Mouse (Mus musculus) small intestine, adult 2 months (tissue): ENCODE results near the gene Chd6. TPM values are rescaled to one million over a fixed set of nuclear protein-coding genes. Genes with fewer than 3 reads are reported as not detected.

Source experiments
- H3K27ac ChIP-seq: fragments of 200-500 bp; 2 replicates; pipeline ENCODE4 v1.5.1; 2012; ENCODE audit warnings: low read depth, low read length, control low read depth, inconsistent platforms; ENCODE audit not compliant: insufficient read depth
- H3K27me3 ChIP-seq: fragments of 200-500 bp; 2 replicates; pipeline ENCODE4 v1.6.1; 2012; ENCODE audit warnings: mild to moderate bottlenecking, moderate library complexity, low read length, inconsistent platforms; ENCODE audit not compliant: control insufficient read depth, insufficient read depth
- H3K36me3 ChIP-seq: fragments of 200-500 bp; 2 replicates; pipeline ENCODE4 v1.6.1; 2012; ENCODE audit warnings: mild to moderate bottlenecking, low read length, control low read depth, inconsistent platforms; ENCODE audit not compliant: control insufficient read depth, insufficient read depth
- H3K4me1 ChIP-seq: fragments of 200-500 bp; 2 replicates; pipeline ENCODE4 v1.6.1; 2012; ENCODE audit warnings: low read length, inconsistent platforms, mixed read lengths; ENCODE audit not compliant: control insufficient read depth, insufficient read depth, insufficient read length
- H3K4me3 ChIP-seq: fragments of 200-500 bp; 2 replicates; pipeline ENCODE4 v1.5.1; 2012; ENCODE audit warnings: low read depth, mild to moderate bottlenecking, control low read depth, inconsistent platforms, low read length, moderate library complexity
- CTCF ChIP-seq: fragments of 200-500 bp; IDR thresholded peaks from 2 replicates; pipeline ENCODE4 v1.5.1; 2012; ENCODE audit warnings: low read depth, mild to moderate bottlenecking, control low read depth, inconsistent platforms, low read length, moderate library complexity, mixed read lengths; ENCODE audit not compliant: insufficient replicate concordance, insufficient read length; ENCODE audit errors: extremely low read depth
- POLR2A ChIP-seq: fragments of 200-500 bp; IDR thresholded peaks from 2 replicates; pipeline ENCODE4 v1.6.1; 2012; ENCODE audit warnings: low read depth, mild to moderate bottlenecking, control low read depth, inconsistent platforms, low read length, moderate library complexity
- WGBS: fragments of 180-500 bp; shearing (Covaris S2); methylation state at CpG from one replicate; pipeline ENCODE4 v1.1.7; 2018; 5-methylcytosine and 5-hydroxymethylcytosine counted together
- polyA plus RNA-seq: library from polyadenylated mRNA; depleted of rRNA; stranded (reverse); fragments of >200 nt; gene quantifications from 2 replicates; pipeline ENCODE4 v1.2.3, GENCODE M21; 2012

Chd6 gene
- polyA plus RNA-seq, 1 experiment = 3.1 TPM

- TF ChIP-seq POLR2A = no peak
- TF ChIP-seq CTCF = no peak
- no peak overlapping the region for H3K4me3 ChIP-seq
- no peaks in the 10 kb centered on the region for H3K4me1 ChIP-seq
- H3K27ac ChIP-seq = no peak overlapping the region
- no peaks in the 10 kb centered on the region for H3K36me3 ChIP-seq
- 76% methylated on average over 10 of the region's 10 CpGs for WGBS
- no peaks in the 10 kb centered on the region for H3K27me3 ChIP-seq
These were observed 42.6 kb downstream of the Chd6 start for GRCm38 (mm10) chr2:161066097-161066759.

- Histone ChIP-seq H3K27ac (no peak overlapping the region; the same call in 1 of the 2 replicates), H3K36me3 (no peaks in the 10 kb centered on the region), H3K4me3 (no peak overlapping the region), H3K4me1 (no peaks in the 10 kb centered on the region), H3K27me3 (no peaks in the 10 kb centered on the region)
- TF ChIP-seq CTCF (no peak), POLR2A (no peak)
- 86% methylated on average over 2 of the region's 2 CpGs for WGBS
These were observed 43.3 kb downstream of the Chd6 start for GRCm38 (mm10) chr2:161065594-161065993.

- no peaks in the 10 kb centered on the region for H3K4me1 ChIP-seq
- WGBS = 33% methylated on average over 1 of the region's 1 CpGs
- TF ChIP-seq POLR2A = no peak
- no peak for TF ChIP-seq CTCF
- H3K27me3 ChIP-seq = no peaks in the 10 kb centered on the region
- H3K4me3 ChIP-seq = no peak overlapping the region
- no peaks in the 10 kb centered on the region for H3K36me3 ChIP-seq
- H3K27ac ChIP-seq = no peak overlapping the region
These were observed 44.0 kb downstream of the Chd6 start for GRCm38 (mm10) chr2:161064836-161065235.

DNA sequence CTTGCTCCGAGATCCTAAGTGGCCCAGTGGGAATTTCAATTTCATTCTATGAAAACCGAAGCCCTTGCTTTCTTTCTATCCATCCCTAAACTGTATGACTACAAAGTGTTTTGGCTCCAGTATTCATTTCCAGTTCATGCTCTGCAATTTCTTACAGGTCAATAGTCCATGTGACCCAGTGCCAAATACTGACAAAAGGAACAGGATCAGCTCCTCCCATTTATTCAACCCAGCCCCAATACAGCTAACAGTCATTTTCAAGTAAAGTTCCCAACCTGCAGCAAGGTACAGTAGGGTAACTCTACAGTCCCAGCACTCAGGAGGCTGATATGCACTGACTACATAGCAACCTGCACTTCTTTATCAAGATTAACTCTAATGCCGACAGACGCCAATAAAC lies 50.0 kb downstream of the Chd6 start:
- no peak for TF ChIP-seq POLR2A
- TF ChIP-seq CTCF = no peak
- Histone ChIP-seq H3K4me1 (no peaks in the 10 kb centered on the region), H3K27me3 (no peaks in the 10 kb centered on the region)

GRCm38 (mm10) chr2:161053765-161054164 lies 55.1 kb downstream of the Chd6 start:
- H3K27ac ChIP-seq = no peak overlapping the region
- H3K4me1 ChIP-seq = peaks cover 2% of the 10 kb centered on the region; the same call in 1 of the 2 replicates
- no peak overlapping the region for H3K4me3 ChIP-seq
- no peak for TF ChIP-seq POLR2A
- TF ChIP-seq CTCF = no peak
- 43% methylated on average over 2 of the region's 2 CpGs for WGBS
- peaks cover 6% of the 10 kb centered on the region for H3K36me3 ChIP-seq
- no peaks in the 10 kb centered on the region for H3K27me3 ChIP-seq

More for the DNA sequence above, 50.0 kb downstream of the Chd6 start:
- H3K27ac ChIP-seq = no peak overlapping the region
- no peaks in the 10 kb centered on the region; the same call in 1 of the 2 replicates for H3K36me3 ChIP-seq
- H3K4me3 ChIP-seq = no peak overlapping the region
- WGBS = 49% methylated on average over 4 of the region's 4 CpGs

DNA sequence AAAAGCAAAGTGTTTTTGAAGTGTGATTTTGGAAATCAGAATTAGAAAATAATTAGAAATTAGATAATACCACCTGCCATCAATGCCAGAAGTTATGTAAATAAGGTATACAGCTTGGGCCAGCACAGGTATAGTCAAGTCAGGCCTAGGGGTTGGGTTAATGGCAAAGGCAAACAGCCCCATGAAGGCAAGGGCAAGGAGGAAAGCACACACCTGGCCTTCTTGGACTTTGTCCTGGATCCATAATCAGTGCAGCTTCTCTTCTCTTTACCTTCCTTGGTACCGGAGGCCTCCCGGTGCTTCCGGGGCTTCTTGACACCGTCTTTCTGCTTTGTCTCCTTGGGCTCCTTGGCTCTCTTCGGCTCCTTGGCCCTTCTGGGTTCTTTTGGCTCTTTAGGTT lies 56.7 kb downstream of the Chd6 start:
- WGBS = 32% methylated on average over 5 of the region's 5 CpGs
- Histone ChIP-seq H3K4me3 (no peak overlapping the region), H3K36me3 (peaks cover 7% of the 10 kb centered on the region), H3K4me1 (peaks cover 2% of the 10 kb centered on the region; the same call in 1 of the 2 replicates), H3K27me3 (no peaks in the 10 kb centered on the region), H3K27ac (no peak overlapping the region)
- TF ChIP-seq CTCF = no peak
- no peak for TF ChIP-seq POLR2A

- Histone ChIP-seq H3K36me3 (peaks cover 7% of the 10 kb centered on the region), H3K4me1 (peaks cover 2% of the 10 kb centered on the region; the same call in 1 of the 2 replicates), H3K27ac (no peak overlapping the region), H3K27me3 (no peaks in the 10 kb centered on the region), H3K4me3 (no peak overlapping the region)
- WGBS = 60% methylated on average over 6 of the region's 6 CpGs
- TF ChIP-seq POLR2A = no peak
These were observed 59.4 kb downstream of the Chd6 start for GRCm38 (mm10) chr2:161049426-161049825.
